Mouse (Mus musculus): ENCODE data around the gene Ephx3. TPM values are rescaled to one million over a fixed set of nuclear protein-coding genes. Genes with fewer than 3 reads are reported as not detected.

The Ephx3 gene
- total and polyA plus RNA-seq, 2 experiments from 2014 or later = 0.70 to 1.1 TPM

DNA sequence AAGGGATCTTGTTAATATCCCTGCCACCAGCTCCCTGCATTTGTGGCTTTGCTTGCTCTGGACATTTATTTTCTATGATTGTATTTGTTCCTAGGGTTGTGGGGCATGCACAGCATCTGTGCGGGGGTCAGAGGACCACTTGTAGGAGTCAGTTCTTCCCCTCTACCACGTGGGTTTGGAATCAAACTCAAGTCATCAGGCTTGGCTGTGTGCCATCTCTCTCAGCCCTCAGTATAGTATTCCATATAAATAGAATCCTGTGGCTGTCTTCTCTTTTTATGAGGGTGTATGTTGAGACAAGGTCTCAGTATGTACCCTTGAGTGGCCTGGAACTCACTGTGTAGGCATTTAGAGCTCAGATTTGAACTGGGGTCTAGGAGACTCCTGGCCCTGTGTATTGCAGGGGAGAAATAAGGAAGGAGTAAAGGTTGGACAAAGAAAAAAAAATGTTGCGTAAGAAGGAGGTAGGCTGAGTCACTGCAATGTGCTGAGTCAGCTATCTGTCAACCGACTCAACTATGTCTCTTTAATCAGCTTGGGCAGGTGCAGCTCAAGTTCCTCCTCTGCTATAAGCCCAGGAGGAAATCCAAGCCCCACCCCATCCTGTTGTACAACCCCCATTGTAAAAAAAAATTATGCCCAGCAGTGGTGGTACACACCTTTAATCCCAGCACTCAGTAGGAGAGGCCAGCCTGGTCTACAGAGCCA, 19.7 kb downstream of the Ephx3 start:
- Histone ChIP-seq H3K4me3 (ENCODE audit: low read depth, low read length) (no peak overlapping the region), H3K4me2 (ENCODE audit: low read depth, low read length, poor library complexity, severe bottlenecking) (no peak overlapping the region), H3K9me3 (ENCODE audit: low read length) (no peaks in the 10 kb centered on the region), H3K36me3 (ENCODE audit: insufficient read depth, low read length) (no peaks in the 10 kb centered on the region), H3K27ac (ENCODE audit: low read depth, low read length) (no peak overlapping the region), H3K9ac (replicated peaks; ENCODE audit: low read length, poor library complexity, severe bottlenecking) (no peak overlapping the region), H3K4me1 (ENCODE audit: insufficient read depth, low read length) (no peaks in the 10 kb centered on the region), H3K27me3 (ENCODE audit: insufficient read depth, low read length) (no peaks in the 10 kb centered on the region)
- 83% methylated on average over 4 of the region's 4 CpGs for WGBS
- TF ChIP-seq CTCF (IDR thresholded peaks at IDR 0.05) = no peak
- ATAC-seq (ENCODE audit: low FRiP score) (no peak), DNase-seq (ENCODE audit: low spot score) (no peak)

- H3K4me2 ChIP-seq (ENCODE audit: low read depth, low read length, poor library complexity, severe bottlenecking) = peak within 1 kb of the TSS; percentile 96
- H3K36me3 ChIP-seq (ENCODE audit: insufficient read depth, low read length) = no peaks in the 10 kb centered on the region
- H3K9me3 ChIP-seq (ENCODE audit: low read length) = no peaks in the 10 kb centered on the region
- 1% methylated on average over 34 of the region's 39 CpGs for WGBS
- ATAC-seq (ENCODE audit: low FRiP score) = 0 out of 2 replicates have a peak, but pooled peaks have one; percentile 29
- H3K4me1 ChIP-seq (ENCODE audit: insufficient read depth, low read length) = no peaks in the 10 kb centered on the region
- H3K9ac ChIP-seq (replicated peaks; ENCODE audit: low read length, poor library complexity, severe bottlenecking) = peak within 1 kb of the TSS; percentile 55
- peak within 1 kb of the TSS; percentile 72 for H3K27ac ChIP-seq (ENCODE audit: low read depth, low read length)
- no peak for TF ChIP-seq CTCF (IDR thresholded peaks at IDR 0.05)
- DNase-seq (ENCODE audit: low spot score) = peak; percentile 61
- no peaks in the 10 kb centered on the region for H3K27me3 ChIP-seq (ENCODE audit: insufficient read depth, low read length)
- H3K4me3 ChIP-seq (ENCODE audit: low read depth, low read length) = peak within 1 kb of the TSS; percentile 44
Measured at GRCm38 (mm10) chr17:32166687-32167086, 22.7 kb downstream of the Ephx3 start, which contains the start of gene Notch3. Gene Notch3 (minus strand): TSS chr17:32166852.

DNA sequence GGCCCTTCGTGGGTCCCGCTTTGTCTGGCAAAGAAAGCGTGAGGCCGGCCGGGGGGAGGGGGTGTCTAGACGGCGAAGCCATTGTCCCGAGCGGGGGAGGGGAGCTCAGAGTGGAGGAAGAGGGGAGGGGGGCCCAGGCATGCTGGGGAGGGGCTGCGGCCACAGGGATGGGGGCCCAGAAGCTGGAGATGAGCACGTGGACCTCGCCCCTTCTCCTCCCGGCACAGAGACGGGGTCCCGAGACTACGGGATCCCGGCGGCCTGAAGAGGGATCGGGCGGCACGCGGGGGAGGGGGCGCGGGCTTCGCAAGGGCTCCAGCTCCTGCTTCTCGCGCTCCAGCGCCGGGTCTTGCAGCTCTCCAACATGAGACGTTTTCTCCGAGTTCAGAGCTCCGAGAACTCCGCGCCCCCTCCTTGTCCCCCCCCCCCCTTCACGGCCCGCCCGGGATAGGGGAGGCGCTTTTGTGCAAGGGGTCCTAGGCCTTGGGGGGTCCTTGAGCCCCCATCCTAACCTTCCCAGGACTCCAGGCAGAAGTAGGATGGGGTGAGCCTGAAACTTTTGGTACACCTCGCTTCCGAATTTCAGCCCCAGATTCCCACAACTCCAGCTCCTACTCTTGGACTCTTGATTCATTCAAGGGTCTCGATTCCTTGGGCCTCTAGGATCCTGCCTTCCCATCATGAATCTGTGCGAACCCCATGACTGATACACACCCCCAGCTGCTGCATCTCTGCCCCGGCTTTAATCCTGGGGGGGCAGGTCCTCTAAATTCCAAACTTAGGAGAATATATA, 23.4 kb downstream of the Ephx3 start:
- H3K4me2 ChIP-seq (ENCODE audit: low read depth, low read length, poor library complexity, severe bottlenecking) = peak overlapping the region; percentile 96
- DNase-seq (ENCODE audit: low spot score) (peak; percentile 84), ATAC-seq (ENCODE audit: low FRiP score) (peak; percentile 61)
- H3K4me3 ChIP-seq (ENCODE audit: low read depth, low read length) = peak overlapping the region; percentile 44
- TF ChIP-seq CTCF (IDR thresholded peaks at IDR 0.05) = no peak
- no peaks in the 10 kb centered on the region for H3K4me1 ChIP-seq (ENCODE audit: insufficient read depth, low read length)
- H3K27ac ChIP-seq (ENCODE audit: low read depth, low read length) = peak overlapping the region; percentile 72
- H3K9ac ChIP-seq (replicated peaks; ENCODE audit: low read length, poor library complexity, severe bottlenecking) = peak overlapping the region; percentile 55
- H3K9me3 ChIP-seq (ENCODE audit: low read length) = no peaks in the 10 kb centered on the region
- WGBS = 0% methylated on average over 21 of the region's 43 CpGs
- H3K36me3 ChIP-seq (ENCODE audit: insufficient read depth, low read length) = no peaks in the 10 kb centered on the region
- H3K27me3 ChIP-seq (ENCODE audit: insufficient read depth, low read length) = no peaks in the 10 kb centered on the region

- Histone ChIP-seq H3K4me2 (ENCODE audit: low read depth, low read length, poor library complexity, severe bottlenecking) (peak overlapping the region; percentile 96), H3K36me3 (ENCODE audit: insufficient read depth, low read length) (no peaks in the 10 kb centered on the region), H3K4me1 (ENCODE audit: insufficient read depth, low read length) (no peaks in the 10 kb centered on the region), H3K4me3 (ENCODE audit: low read depth, low read length) (peak overlapping the region; percentile 44), H3K27ac (ENCODE audit: low read depth, low read length) (peak overlapping the region; percentile 72), H3K9me3 (ENCODE audit: low read length) (no peaks in the 10 kb centered on the region), H3K27me3 (ENCODE audit: insufficient read depth, low read length) (no peaks in the 10 kb centered on the region), H3K9ac (replicated peaks; ENCODE audit: low read length, poor library complexity, severe bottlenecking) (peak overlapping the region; percentile 55)
- no peak for DNase-seq (ENCODE audit: low spot score)
- 3% methylated on average over 9 of the region's 9 CpGs for WGBS
- no peak for TF ChIP-seq CTCF (IDR thresholded peaks at IDR 0.05)
- peak; percentile 58 for ATAC-seq (ENCODE audit: low FRiP score)
Measured at GRCm38 (mm10) chr17:32165266-32165802, 24.0 kb downstream of the Ephx3 start.

- no peak overlapping the region for H3K4me2 ChIP-seq (ENCODE audit: low read depth, low read length, poor library complexity, severe bottlenecking)
- DNase-seq (ENCODE audit: low spot score) = no peak
- H3K4me1 ChIP-seq (ENCODE audit: insufficient read depth, low read length) = no peaks in the 10 kb centered on the region
- no peaks in the 10 kb centered on the region for H3K36me3 ChIP-seq (ENCODE audit: insufficient read depth, low read length)
- H3K4me3 ChIP-seq (ENCODE audit: low read depth, low read length) = no peak overlapping the region
- no peak overlapping the region for H3K9ac ChIP-seq (replicated peaks; ENCODE audit: low read length, poor library complexity, severe bottlenecking)
- no peak overlapping the region for H3K27ac ChIP-seq (ENCODE audit: low read depth, low read length)
- no peak for ATAC-seq (ENCODE audit: low FRiP score)
- no peak for TF ChIP-seq CTCF (IDR thresholded peaks at IDR 0.05)
- no peaks in the 10 kb centered on the region for H3K27me3 ChIP-seq (ENCODE audit: insufficient read depth, low read length)
- no peaks in the 10 kb centered on the region for H3K9me3 ChIP-seq (ENCODE audit: low read length)
Measured at GRCm38 (mm10) chr17:32164780-32165179, 24.6 kb downstream of the Ephx3 start.

Data from midbrain, postnatal 0 days (tissue).